Mouse (Mus musculus): ENCODE measurements around the gene Hoxd4.
A peak's percentile ranks its signal among the peaks of the same experiment; 100 is the strongest.

Hoxd4 gene

GRCm38 (mm10) chr2:74694066-74694465 lies 17.7 kb upstream of the Hoxd4 start:
- DNase-seq = no peak

- no peak for DNase-seq
These were observed 16.3 kb upstream of the Hoxd4 start for GRCm38 (mm10) chr2:74695383-74695782.

GRCm38 (mm10) chr2:74695813-74696430 lies 15.8 kb upstream of the Hoxd4 start:
- no peak for DNase-seq

GRCm38 (mm10) chr2:74696442-74697335 lies 15.0 kb upstream of the Hoxd4 start:
- DNase-seq = no peak

- DNase-seq = no peak
These were observed 14.1 kb upstream of the Hoxd4 start, which contains the start of gene Hoxd9 for GRCm38 (mm10) chr2:74697567-74698121. Hoxd9 (plus strand) TSS chr2:74697727.

GRCm38 (mm10) chr2:74698201-74699052 lies 13.3 kb upstream of the Hoxd4 start:
- DNase-seq = no peak

GRCm38 (mm10) chr2:74699053-74699430 lies 12.7 kb upstream of the Hoxd4 start:
- no peak for DNase-seq

GRCm38 (mm10) chr2:74699664-74700545 lies 11.8 kb upstream of the Hoxd4 start:
- DNase-seq = no peak

- no peak for DNase-seq
These were observed 11.1 kb upstream of the Hoxd4 start for GRCm38 (mm10) chr2:74700546-74701112.

GRCm38 (mm10) chr2:74701949-74702819 lies 9.5 kb upstream of the Hoxd4 start:
- peak; percentile 55 to 70 for DNase-seq

GRCm38 (mm10) chr2:74702820-74703219 lies 8.9 kb upstream of the Hoxd4 start:
- no peak for DNase-seq

GRCm38 (mm10) chr2:74703317-74703716 lies 8.4 kb upstream of the Hoxd4 start:
- DNase-seq = no peak

- no peak for DNase-seq
These were observed 7.9 kb upstream of the Hoxd4 start for GRCm38 (mm10) chr2:74703720-74704392.

GRCm38 (mm10) chr2:74704393-74704998 lies 7.2 kb upstream of the Hoxd4 start, which contains the start of gene Hoxd8:
Hoxd8 (plus strand) TSS chr2:74704615.
- DNase-seq = no peak

GRCm38 (mm10) chr2:74704999-74705466 lies 6.7 kb upstream of the Hoxd4 start:
- no peak for DNase-seq

GRCm38 (mm10) chr2:74705467-74706089 lies 6.2 kb upstream of the Hoxd4 start:
- no peak for DNase-seq

GRCm38 (mm10) chr2:74706393-74706960 lies 5.3 kb upstream of the Hoxd4 start:
- DNase-seq = no peak

GRCm38 (mm10) chr2:74707599-74707998 lies 4.1 kb upstream of the Hoxd4 start:
- DNase-seq = no peak

All from cerebellum, adult 18-20 months (tissue).